Mouse (Mus musculus) neural tube, embryonic 15.5 days (tissue): ENCODE results near the gene Tldc2. TPM values are rescaled to one million over a fixed set of nuclear protein-coding genes. Genes with fewer than 3 reads are reported as not detected.

ENCODE experiments used
- ATAC-seq: fragments of 200-750 bp; cut with Nextera tagmentation; 2 replicates; pipeline ENCODE4 v1.8.0; 2017; ENCODE audit warnings: mild to moderate bottlenecking, moderate TSS enrichment, moderate library complexity; ENCODE audit not compliant: low FRiP score
- H3K27ac ChIP-seq: fragments of 300-500 bp; sonication (generic); replicated peaks from 2 replicates; pipeline ENCODE4 v1.5.1; 2015; ENCODE audit warnings: mild to moderate bottlenecking, inconsistent platforms
- H3K27me3 ChIP-seq: fragments of 300-500 bp; sonication (generic); replicated peaks from 2 replicates; pipeline ENCODE4 v1.6.1; 2015; ENCODE audit warnings: inconsistent platforms
- H3K36me3 ChIP-seq: fragments of 300-500 bp; sonication (generic); 2 replicates; pipeline ENCODE4 v1.6.1; 2015; ENCODE audit warnings: inconsistent platforms
- H3K4me1 ChIP-seq: fragments of 300-500 bp; sonication (generic); 2 replicates; pipeline ENCODE4 v1.6.1; 2015; ENCODE audit warnings: inconsistent platforms
- H3K4me2 ChIP-seq: fragments of 300-500 bp; sonication (generic); 2 replicates; pipeline ENCODE4 v1.6.1; 2015; ENCODE audit warnings: inconsistent platforms, mild to moderate bottlenecking, moderate library complexity
- H3K4me3 ChIP-seq: fragments of 300-500 bp; sonication (generic); replicated peaks from 2 replicates; pipeline ENCODE4 v1.5.1; 2015; ENCODE audit warnings: mild to moderate bottlenecking, inconsistent platforms
- H3K9ac ChIP-seq: fragments of 300-500 bp; sonication (generic); replicated peaks from 2 replicates; pipeline ENCODE4 v1.6.1; 2015; ENCODE audit warnings: mild to moderate bottlenecking, inconsistent platforms
- H3K9me3 ChIP-seq: fragments of 300-500 bp; sonication (generic); replicated peaks from 2 replicates; pipeline ENCODE4 v1.6.1; 2016; ENCODE audit warnings: inconsistent platforms
- WGBS: fragments of 180-500 bp; shearing (Covaris S2); methylation state at CpG from one replicate; pipeline ENCODE4 v1.1.7; 2015; ENCODE audit warnings: mixed read lengths; 5-methylcytosine and 5-hydroxymethylcytosine counted together
- polyA plus RNA-seq: library from polyadenylated mRNA; unstranded; fragments of >200 nt; fragmentation: Nextera tagmentation; extraction: Ambion mirVana; gene quantifications from 2 replicates; pipeline ENCODE4 v1.2.1, GENCODE M21; 2015

The Tldc2 gene
- polyA plus RNA-seq, 1 experiment from 2014 or later = not detected

- Histone ChIP-seq H3K4me3 (no peak overlapping the region), H3K4me2 (no peak overlapping the region), H3K4me1 (peaks cover 64% of the 10 kb centered on the region), H3K36me3 (peaks cover 29% of the 10 kb centered on the region), H3K9ac (no peak overlapping the region), H3K9me3 (no peaks in the 10 kb centered on the region), H3K27me3 (no peaks in the 10 kb centered on the region), H3K27ac (peak overlapping the region; percentile 23; the same call in 1 of the 2 replicates)
- 80% methylated on average over 8 of the region's 8 CpGs for WGBS
- no peak for ATAC-seq
Measured at GRCm38 (mm10) chr2:157052448-157052847, 34.4 kb upstream of the Tldc2 start.

DNA sequence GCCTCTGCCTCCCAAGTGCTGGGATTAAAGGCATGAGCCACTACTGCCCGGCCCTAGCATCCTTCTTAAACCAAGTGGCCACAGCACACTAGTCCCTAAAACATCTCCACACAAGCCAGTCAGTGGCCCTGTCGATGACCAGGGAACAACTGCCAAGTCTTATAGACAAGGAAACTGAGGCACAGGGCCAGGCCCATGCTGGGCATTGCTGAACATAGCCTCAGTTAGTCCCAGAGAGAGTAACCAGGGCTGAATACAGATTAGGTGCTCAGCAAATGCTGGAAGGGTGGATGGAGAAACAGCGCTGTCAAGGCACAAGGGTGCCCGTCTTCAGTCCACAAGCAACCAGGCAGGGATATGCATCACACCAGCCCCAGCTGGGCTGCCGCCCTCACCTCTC is 33.7 kb upstream of the Tldc2 start:
- Histone ChIP-seq H3K9me3 (no peaks in the 10 kb centered on the region), H3K4me1 (peaks cover 63% of the 10 kb centered on the region), H3K27me3 (no peaks in the 10 kb centered on the region), H3K9ac (no peak overlapping the region), H3K4me2 (no peak overlapping the region), H3K27ac (no peak overlapping the region), H3K4me3 (no peak overlapping the region), H3K36me3 (peaks cover 29% of the 10 kb centered on the region)
- no peak for ATAC-seq
- WGBS = 91% methylated on average over 5 of the region's 5 CpGs

GRCm38 (mm10) chr2:157053787-157054186 is 33.1 kb upstream of the Tldc2 start:
- Histone ChIP-seq H3K9ac (no peak overlapping the region), H3K4me2 (no peak overlapping the region), H3K36me3 (peaks cover 29% of the 10 kb centered on the region), H3K4me1 (peaks cover 63% of the 10 kb centered on the region), H3K27me3 (no peaks in the 10 kb centered on the region), H3K4me3 (no peak overlapping the region), H3K9me3 (no peaks in the 10 kb centered on the region), H3K27ac (peak overlapping the region; percentile 71; the same call in 1 of the 2 replicates)
- WGBS = 83% methylated on average over 4 of the region's 4 CpGs
- no peak for ATAC-seq

DNA sequence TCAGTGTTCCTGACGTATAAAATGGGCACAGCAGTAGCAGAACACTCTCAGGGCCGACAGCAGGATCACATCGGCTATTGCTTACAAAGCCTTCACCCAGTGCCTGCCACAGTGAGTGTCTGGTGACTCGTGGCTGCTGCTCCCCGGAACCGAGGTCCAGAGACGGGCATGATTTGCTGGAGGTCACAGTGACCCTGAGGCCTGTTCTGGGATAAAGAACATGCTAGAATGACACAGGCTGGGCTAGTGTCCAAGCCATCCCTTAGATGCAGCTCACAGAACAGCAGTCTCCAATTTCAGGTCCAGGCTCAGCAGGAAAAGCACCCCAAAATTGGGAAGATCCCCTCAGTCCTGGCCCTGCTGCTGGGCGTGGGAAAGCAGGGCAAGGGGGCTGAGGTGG is 32.6 kb upstream of the Tldc2 start:
- H3K27ac ChIP-seq = peak overlapping the region; percentile 71
- H3K36me3 ChIP-seq = peaks cover 33% of the 10 kb centered on the region
- 88% methylated on average over 8 of the region's 8 CpGs for WGBS

DNA sequence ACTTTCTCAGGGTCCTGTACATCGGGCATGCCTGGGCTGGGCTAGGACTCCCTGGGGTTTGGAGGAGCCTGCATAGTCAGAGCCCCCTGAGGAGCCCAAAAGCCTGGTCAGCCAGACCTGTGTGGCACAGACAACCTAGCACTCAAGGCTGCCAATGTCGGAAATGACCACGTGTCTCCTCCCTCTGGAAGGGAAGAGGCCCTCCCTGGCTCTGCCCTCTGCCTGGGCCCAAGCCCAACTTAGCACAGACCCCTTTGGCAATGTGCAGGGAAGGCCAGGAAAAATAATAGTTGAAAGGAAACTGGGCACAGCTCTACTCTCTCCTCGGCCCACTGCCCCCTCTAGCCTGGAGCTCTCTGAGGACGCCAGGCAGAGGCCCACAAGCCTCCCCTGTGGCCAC is 32.0 kb upstream of the Tldc2 start:
- Histone ChIP-seq H3K36me3 (peaks cover 38% of the 10 kb centered on the region), H3K27me3 (no peaks in the 10 kb centered on the region), H3K4me3 (no peak overlapping the region), H3K4me2 (no peak overlapping the region), H3K9ac (no peak overlapping the region), H3K27ac (peak overlapping the region; percentile 71), H3K9me3 (no peaks in the 10 kb centered on the region), H3K4me1 (peaks cover 62% of the 10 kb centered on the region)
- WGBS = 56% methylated on average over 5 of the region's 5 CpGs
- ATAC-seq = peak; percentile 46; the same call in 1 of the 2 replicates

More for the DNA sequence above, 32.6 kb upstream of the Tldc2 start:
- ATAC-seq = no peak
- no peaks in the 10 kb centered on the region for H3K27me3 ChIP-seq
- no peak overlapping the region for H3K9ac ChIP-seq
- no peaks in the 10 kb centered on the region for H3K9me3 ChIP-seq
- no peak overlapping the region for H3K4me2 ChIP-seq
- peaks cover 63% of the 10 kb centered on the region for H3K4me1 ChIP-seq
- H3K4me3 ChIP-seq = no peak overlapping the region

DNA sequence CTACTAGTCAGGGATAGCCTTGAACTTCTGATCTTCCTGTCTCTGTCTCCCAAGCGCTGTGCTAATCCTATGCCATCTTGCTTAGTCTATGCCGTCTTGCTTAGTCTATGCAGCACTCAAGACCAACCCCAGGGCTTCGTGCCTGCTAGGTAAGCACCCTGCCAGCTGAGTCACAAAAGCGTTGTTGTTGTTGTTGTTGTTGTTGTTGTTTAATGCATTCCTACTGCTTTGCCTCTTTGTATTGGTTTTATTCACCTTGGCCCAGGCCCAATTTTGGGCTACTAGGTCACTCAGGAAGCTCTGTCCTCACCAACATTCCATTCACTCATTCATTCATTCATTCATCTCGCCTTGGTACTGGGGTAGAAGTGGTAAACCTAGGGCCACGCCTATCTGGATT is 31.1 kb upstream of the Tldc2 start:
- Histone ChIP-seq H3K4me1 (peaks cover 52% of the 10 kb centered on the region), H3K27me3 (no peaks in the 10 kb centered on the region), H3K4me3 (no peak overlapping the region), H3K27ac (no peak overlapping the region), H3K4me2 (no peak overlapping the region), H3K9me3 (no peaks in the 10 kb centered on the region), H3K9ac (no peak overlapping the region), H3K36me3 (peaks cover 43% of the 10 kb centered on the region)
- no peak for ATAC-seq
- 92% methylated on average over 6 of the region's 6 CpGs for WGBS

DNA sequence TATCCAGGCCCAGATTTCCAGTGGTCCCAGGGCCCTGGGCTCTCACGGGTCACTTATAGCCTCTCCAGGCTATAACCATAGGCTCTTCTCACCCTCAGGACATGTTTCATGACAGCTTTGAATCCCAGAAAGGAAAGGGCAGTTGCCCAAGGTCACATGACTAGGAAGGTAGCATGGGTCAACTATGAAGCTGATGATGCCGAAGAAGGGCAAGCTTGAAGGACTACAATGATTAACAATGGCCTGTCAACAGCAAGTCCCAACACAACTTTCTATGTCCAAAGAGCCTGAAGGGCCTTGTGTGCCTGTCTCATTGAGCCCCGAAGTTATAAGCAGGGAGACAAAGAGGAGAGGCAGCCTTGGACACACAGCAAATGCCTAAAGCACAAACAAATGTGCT is 29.7 kb upstream of the Tldc2 start:
- Histone ChIP-seq H3K36me3 (peaks cover 40% of the 10 kb centered on the region), H3K27me3 (no peaks in the 10 kb centered on the region), H3K4me1 (peaks cover 45% of the 10 kb centered on the region), H3K4me3 (no peak overlapping the region), H3K9ac (no peak overlapping the region), H3K27ac (0 out of 2 replicates have a peak overlapping the region, but pooled peaks have one; percentile 80), H3K9me3 (no peaks in the 10 kb centered on the region), H3K4me2 (no peak overlapping the region)
- no peak for ATAC-seq
- WGBS = 88% methylated on average over 3 of the region's 3 CpGs

GRCm38 (mm10) chr2:157057758-157058157 is 29.1 kb upstream of the Tldc2 start:
- Histone ChIP-seq H3K9me3 (no peaks in the 10 kb centered on the region), H3K9ac (no peak overlapping the region), H3K36me3 (peaks cover 34% of the 10 kb centered on the region), H3K4me1 (peaks cover 40% of the 10 kb centered on the region), H3K27me3 (no peaks in the 10 kb centered on the region), H3K4me3 (no peak overlapping the region), H3K27ac (peak overlapping the region; percentile 80), H3K4me2 (no peak overlapping the region)
- no peak for ATAC-seq
- 67% methylated on average over 4 of the region's 4 CpGs for WGBS

GRCm38 (mm10) chr2:157058342-157058998 is 28.4 kb upstream of the Tldc2 start:
- no peaks in the 10 kb centered on the region for H3K9me3 ChIP-seq
- peak overlapping the region; percentile 80 for H3K27ac ChIP-seq
- peak; percentile 43; the same call in 1 of the 2 replicates for ATAC-seq
- peaks cover 45% of the 10 kb centered on the region for H3K4me1 ChIP-seq
- no peaks in the 10 kb centered on the region for H3K27me3 ChIP-seq
- peaks cover 29% of the 10 kb centered on the region for H3K36me3 ChIP-seq
- H3K4me3 ChIP-seq = no peak overlapping the region
- H3K9ac ChIP-seq = 0 out of 2 replicates have a peak overlapping the region, but pooled peaks have one; percentile 9
- peak overlapping the region; percentile 35 for H3K4me2 ChIP-seq
- 10% methylated on average over 17 of the region's 18 CpGs for WGBS

DNA sequence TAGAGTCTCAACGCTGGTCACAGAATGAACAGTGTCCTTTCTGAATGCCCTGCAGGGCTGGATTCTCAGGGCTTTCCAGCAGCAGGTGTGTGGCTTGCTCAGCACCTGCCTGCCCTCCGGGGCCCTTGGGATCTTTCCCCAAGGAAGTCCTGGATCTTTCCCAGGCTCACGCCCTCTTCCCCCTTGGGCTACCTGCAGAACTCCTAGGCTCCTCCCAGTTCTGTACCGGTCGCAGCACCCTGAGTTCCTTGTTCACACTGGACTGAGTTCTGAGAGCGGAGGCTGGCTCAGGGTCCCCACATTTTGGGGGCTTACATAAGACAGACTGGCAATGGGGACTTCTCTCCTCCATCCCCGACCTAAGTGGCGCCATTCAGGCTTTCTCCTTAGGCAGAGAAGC is 27.7 kb upstream of the Tldc2 start:
- no peak for ATAC-seq
- Histone ChIP-seq H3K4me2 (peak overlapping the region; percentile 35; the same call in 1 of the 2 replicates), H3K36me3 (peaks cover 22% of the 10 kb centered on the region), H3K27me3 (no peaks in the 10 kb centered on the region), H3K9me3 (no peaks in the 10 kb centered on the region), H3K4me3 (no peak overlapping the region), H3K27ac (peak overlapping the region; percentile 80), H3K9ac (no peak overlapping the region), H3K4me1 (peaks cover 52% of the 10 kb centered on the region)
- 53% methylated on average over 8 of the region's 8 CpGs for WGBS

DNA sequence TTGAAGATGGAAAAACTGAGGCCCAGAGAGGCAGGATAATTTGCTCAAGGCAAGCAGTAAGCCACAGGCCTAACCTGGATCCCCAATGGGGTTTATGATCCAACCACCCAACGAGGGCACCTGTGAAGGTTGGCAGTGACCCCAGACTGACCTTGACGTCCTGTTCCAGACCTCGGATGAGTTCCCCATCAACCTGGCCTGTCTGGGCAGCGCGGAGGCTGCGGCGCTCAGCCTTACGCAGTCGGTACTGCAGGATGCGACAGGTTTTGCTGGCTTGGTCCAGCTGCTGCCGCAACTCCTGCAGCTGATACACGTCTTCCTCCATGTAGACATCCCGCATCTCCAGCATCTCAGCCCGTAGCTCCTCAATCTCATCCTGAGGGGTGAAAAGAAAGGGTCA is 26.8 kb upstream of the Tldc2 start:
- H3K4me3 ChIP-seq = no peak overlapping the region
- no peak overlapping the region for H3K27ac ChIP-seq
- 93% methylated on average over 14 of the region's 14 CpGs for WGBS
- no peaks in the 10 kb centered on the region for H3K27me3 ChIP-seq
- peaks cover 53% of the 10 kb centered on the region for H3K4me1 ChIP-seq
- H3K4me2 ChIP-seq = no peak overlapping the region
- ATAC-seq = no peak
- H3K9ac ChIP-seq = no peak overlapping the region
- peaks cover 18% of the 10 kb centered on the region for H3K36me3 ChIP-seq
- no peaks in the 10 kb centered on the region for H3K9me3 ChIP-seq

- H3K9ac ChIP-seq = no peak overlapping the region
- no peaks in the 10 kb centered on the region for H3K9me3 ChIP-seq
- H3K36me3 ChIP-seq = peaks cover 20% of the 10 kb centered on the region
- WGBS = 83% methylated on average over 11 of the region's 11 CpGs
- no peak overlapping the region for H3K4me2 ChIP-seq
- peaks cover 57% of the 10 kb centered on the region for H3K4me1 ChIP-seq
- H3K27me3 ChIP-seq = no peaks in the 10 kb centered on the region
- no peak overlapping the region for H3K4me3 ChIP-seq
- ATAC-seq = no peak
- H3K27ac ChIP-seq = no peak overlapping the region
Measured at GRCm38 (mm10) chr2:157060557-157061305, 26.1 kb upstream of the Tldc2 start.
